In genomic region chr11:32554141-32555091, GRCm38 (mm10) we compare ENCODE assay signal across 11 mouse cellular contexts. TPM values are rescaled to one million over a fixed set of nuclear protein-coding genes. Genes with fewer than 3 reads are reported as not detected.
DNase-seq lines count a peak whose midpoint lies in the region; ATAC-seq and TF ChIP-seq lines count a peak whose summit lies in the region.
"Had no signal": no experiment of that assay in that cellular context is flagged by ENCODE, and none has a peak within 500 bp of the region (broad histone marks: within the 10 kb centered on the region; RNA-seq: fewer than 3 reads in every experiment).

No protein-coding gene starts in this region.

- TF ChIP-seq EP300 in heart, adult 2 months (IDR thresholded peaks at IDR 0.05; ENCODE audit: insufficient read depth, low read depth, low read length), result no peak
- TF ChIP-seq EP300 in liver, embryonic 14.5 days (IDR thresholded peaks at IDR 0.05; ENCODE audit: low read depth), result no peak

- no peak for TF ChIP-seq CTCF in heart, adult 2 months (IDR thresholded peaks at IDR 0.05)
- no peak for TF ChIP-seq CTCF in liver, embryonic 14.5 days (IDR thresholded peaks at IDR 0.05; ENCODE audit: low read depth)

- peaks cover 5% of the 10 kb centered on the region; the same call in 1 of the 2 replicates for H3K36me3 ChIP-seq in heart, adult 2 months (ENCODE audit: control insufficient read depth, insufficient read depth, low read length)
- H3K36me3 ChIP-seq in liver, embryonic 14.5 days (replicated peaks; ENCODE audit: control insufficient read depth, insufficient read depth, low read depth), result no peaks in the 10 kb centered on the region
- H3K36me3 ChIP-seq: hindbrain, embryonic 13.5 days had no signal

- H3K4me3 ChIP-seq in heart, adult 2 months, result no peak overlapping the region
- no peak overlapping the region for H3K4me3 ChIP-seq in liver, embryonic 14.5 days (ENCODE audit: insufficient read depth in 1 of 2, low read depth in 2 of 2, low read length in 2 of 2)
- H3K4me3 ChIP-seq: hindbrain, embryonic 13.5 days had no signal

- no peaks in the 10 kb centered on the region for H3K27me3 ChIP-seq in heart, adult 2 months (ENCODE audit: control insufficient read depth, insufficient read depth, low read length)
- no peaks in the 10 kb centered on the region for H3K27me3 ChIP-seq in liver, embryonic 14.5 days (ENCODE audit: control insufficient read depth, insufficient read depth, low read length)
- H3K27me3 ChIP-seq: hindbrain, embryonic 13.5 days had no signal

- ATAC-seq in liver, embryonic 14.5 days (ENCODE audit: insufficient read depth), result peak; percentile 26; the same call in 1 of the 2 replicates

- H3K4me2 ChIP-seq in liver, embryonic 14.5 days (ENCODE audit: low read depth), result no peak overlapping the region
- H3K4me2 ChIP-seq: hindbrain, embryonic 13.5 days had no signal

- H3K27ac ChIP-seq in heart, adult 2 months, result peak overlapping the region; percentile 67
- H3K27ac ChIP-seq in liver, embryonic 14.5 days, result no peak overlapping the region
- H3K27ac ChIP-seq: hindbrain, embryonic 13.5 days had no signal

- 58% methylated on average over 14 of the region's 14 CpGs for WGBS in heart, adult 2 months
- WGBS in liver, embryonic 14.5 days (ENCODE audit: insufficient replicate concordance), result 44% methylated on average over 14 of the region's 14 CpGs

- no peaks in the 10 kb centered on the region for H3K9me3 ChIP-seq in liver, embryonic 14.5 days (ENCODE audit: control insufficient read depth, low read length)
- H3K9me3 ChIP-seq: hindbrain, embryonic 13.5 days had no signal

- no peak for TF ChIP-seq POLR2A in heart, adult 2 months (IDR thresholded peaks at IDR 0.05; ENCODE audit: insufficient read depth, low read depth, low read length)

- H3K9ac ChIP-seq in heart, adult 2 months (ENCODE audit: low read depth, low read length), result no peak overlapping the region
- no peak overlapping the region for H3K9ac ChIP-seq in liver, embryonic 14.5 days (replicated peaks)
- H3K9ac ChIP-seq: hindbrain, embryonic 13.5 days had no signal

- H3K4me1 ChIP-seq in heart, adult 2 months (ENCODE audit: control insufficient read depth, insufficient read depth, low read length), result peaks cover 37% of the 10 kb centered on the region
- peaks cover 24 to 32% of the 10 kb centered on the region in 2 experiments for H3K4me1 ChIP-seq in liver, embryonic 14.5 days (replicated peaks; ENCODE audit: control insufficient read depth in 2 of 2, insufficient read depth in 2 of 2, low read length in 1 of 2)

- DNase-seq in heart, adult 2 months, result peak in 1 of 2 experiments; percentile 46
- DNase-seq in heart, postnatal 10 days, result no peak
- peak; percentile 31 for DNase-seq in thymus, postnatal 14 days
- no peak for DNase-seq in thymus, postnatal 25 days
- DNase-seq in liver, embryonic 14.5 days (ENCODE audit: low read depth in 3 of 3, low spot score in 3 of 3), result no peak
- peak; percentile 75 for DNase-seq in yolk sac, embryonic 10.5 days (ENCODE audit: low spot score)
- DNase-seq in urinary bladder, adult 2 months (ENCODE audit: low spot score), result no peak
- no peak for DNase-seq in urinary bladder, postnatal 10 days (ENCODE audit: low spot score)
- DNase-seq: gastrocnemius, postnatal 25 days had no signal

- no peaks in the 10 kb centered on the region for H3K79me2 ChIP-seq in heart, adult 2 months (replicated peaks; ENCODE audit: control insufficient read depth, insufficient read depth, low read length)

- intact Hi-C loops in heart, adult 2 months (cut with DNase I), result loop anchor here (2.0 kb wide), 1 partner anchor 16 kb away; no protein-coding TSS in a partner anchor
- intact Hi-C loops in heart, postnatal 10 days (cut with DNase I), result no loop called here

RNA-seq across cellular contexts. Expression of gene Stk10, which starts 21.3 kb away (rescaled TPM):
- total RNA-seq in heart, adult 2 months (2021), result 10 to 100 TPM in 1 of 2 experiments, 1 to 10 TPM in 1; 9.2 to 10.1 TPM
- polyA plus RNA-seq in heart, adult 2 months (2012; rRNA removed), result 8.4 and 9.8 TPM in 2 replicates
- 10 to 100 TPM; 13.9 to 16.7 TPM for total RNA-seq in heart, postnatal 10 days (2021)
- polyA plus RNA-seq in liver, embryonic 14.5 days (2012; rRNA removed), result 4.0 and 4.9 TPM in 2 replicates
- 1.9 and 3.2 TPM in 2 replicates for polyA plus RNA-seq in liver, embryonic 14.5 days (2014; fragmentation: Nextera tagmentation; extraction: Ambion mirVana)
- 6.2 and 8.5 TPM in 2 replicates for polyA plus RNA-seq in urinary bladder, adult 2 months (2012; rRNA removed)

RNA-seq across cellular contexts. Expression of gene Efcab9, which starts 22.5 kb away (rescaled TPM):
- not detected for total RNA-seq in heart, adult 2 months (2021)
- polyA plus RNA-seq in heart, adult 2 months (2012; rRNA removed), result not detected in 2 replicates
- under 1 TPM in 1 of 2 experiments, not detected in 1; 0.69 TPM for total RNA-seq in heart, postnatal 10 days (2021)
- 0.18 and 0.26 TPM in 2 replicates for polyA plus RNA-seq in liver, embryonic 14.5 days (2012; rRNA removed)
- 0.19 and 0.22 TPM in 2 replicates for polyA plus RNA-seq in liver, embryonic 14.5 days (2014; fragmentation: Nextera tagmentation; extraction: Ambion mirVana)
- polyA plus RNA-seq in urinary bladder, adult 2 months (2012; rRNA removed), result 0.76 and 1.3 TPM in 2 replicates
- polyA plus RNA-seq: hindbrain, embryonic 13.5 days; large intestine, adult 2 months had no signal

Comparison
In these comparisons a context has a peak if more than half of its experiments do, and no peak if none do; other contexts are left out.
1. DNase-seq: peak in thymus, postnatal 14 days (single experiment) and yolk sac, embryonic 10.5 days (single experiment); none in heart, postnatal 10 days (0 of 2), thymus, postnatal 25 days (single experiment), liver, embryonic 14.5 days (0 of 3), urinary bladder, adult 2 months (single experiment) and urinary bladder, postnatal 10 days (single experiment).